Mouse (Mus musculus) heart, postnatal 0 days (tissue): ENCODE measurements around the gene Ccnb1. TPM values are rescaled to one million over a fixed set of nuclear protein-coding genes. Genes with fewer than 3 reads are reported as not detected.
A peak's percentile ranks its signal among the peaks of the same experiment; 100 is the strongest.

Source experiments
- ATAC-seq: fragments of 200-750 bp; cut with Nextera tagmentation; 2 replicates; pipeline ENCODE4 v1.8.0; 2017; ENCODE audit warnings: low read depth, moderate number of reproducible peaks, moderate library complexity; ENCODE audit not compliant: insufficient read depth
- DNase-seq: peaks from one replicate; pipeline ENCODE4 v3.0.0-alpha.2; 2016; ENCODE audit warnings: low spot score
- H3K27ac ChIP-seq: fragments of 300-500 bp; sonication (generic); 2 replicates; pipeline ENCODE4 v1.5.1; 2014; ENCODE audit warnings: low read depth, mild to moderate bottlenecking
- H3K27me3 ChIP-seq: fragments of 300-500 bp; sonication (generic); 2 replicates; pipeline ENCODE4 v1.6.1; 2014; ENCODE audit warnings: low read length, mixed read lengths; ENCODE audit not compliant: control insufficient read depth, insufficient read depth
- H3K36me3 ChIP-seq: fragments of 300-500 bp; sonication (generic); replicated peaks from 2 replicates; pipeline ENCODE4 v1.6.1; 2014; ENCODE audit warnings: low read length, mixed read lengths; ENCODE audit not compliant: control insufficient read depth, insufficient read depth
- H3K4me1 ChIP-seq: fragments of 300-500 bp; sonication (generic); 2 replicates; pipeline ENCODE4 v1.6.1; 2014; ENCODE audit warnings: antibody characterized with exemption; ENCODE audit not compliant: control insufficient read depth, insufficient read depth
- H3K4me2 ChIP-seq: fragments of 300-500 bp; sonication (generic); 2 replicates; pipeline ENCODE4 v1.6.1; 2014; ENCODE audit warnings: low read depth, mild to moderate bottlenecking, low read length, moderate library complexity
- H3K4me3 ChIP-seq: fragments of 300-500 bp; sonication (generic); 2 replicates; pipeline ENCODE4 v1.5.1; 2014; ENCODE audit warnings: low read depth, low read length
- H3K9ac ChIP-seq: fragments of 300-500 bp; sonication (generic); replicated peaks from 2 replicates; pipeline ENCODE4 v1.6.1; 2014; ENCODE audit warnings: low read depth, low read length, mixed read lengths
- H3K9me3 ChIP-seq: fragments of 300-500 bp; sonication (generic); replicated peaks from 2 replicates; pipeline ENCODE4 v1.6.1; 2016; ENCODE audit warnings: low read length; ENCODE audit not compliant: control insufficient read depth
- CTCF ChIP-seq: IDR thresholded peaks from 2 replicates; pipeline ENCODE4 v1.5.1; 2016; ENCODE audit warnings: antibody characterized with exemption, control low read depth, low read depth
- EP300 ChIP-seq: IDR thresholded peaks from 2 replicates; pipeline ENCODE4 v1.6.1; 2016; ENCODE audit warnings: antibody characterized with exemption, low read depth
- WGBS: fragments of 180-500 bp; shearing (Covaris S2); extraction: QIAGEN DNeasy Blood & Tissue Kit; methylation state at CpG from one replicate; pipeline ENCODE4 v1.1.7; 2014; 5-methylcytosine and 5-hydroxymethylcytosine counted together
- polyA plus RNA-seq: library from polyadenylated mRNA; unstranded; fragments of >200 nt; fragmentation: Nextera tagmentation; extraction: Ambion mirVana; gene quantifications from 2 replicates; pipeline ENCODE4 v1.2.1, GENCODE M21; 2015
- total RNA-seq: library from RNA; depleted of rRNA; stranded (reverse); fragments of >200 nt; gene quantifications from 2 replicates; pipeline ENCODE4 v1.2.3, GENCODE M21; 2014; ENCODE audit warnings: low replicate concordance

The Ccnb1 gene
- total and polyA plus RNA-seq, 2 experiments from 2014 or later: 56.9 to 88.5 TPM

GRCm38 (mm10) chr13:100785806-100786413, 460 bp downstream of the Ccnb1 start:
- Histone ChIP-seq H3K4me1 (peaks cover 14% of the 10 kb centered on the region; the same call in 1 of the 2 replicates), H3K27ac (peak overlapping the region; percentile 32; the same call in 1 of the 2 replicates), H3K9me3 (no peaks in the 10 kb centered on the region), H3K27me3 (no peaks in the 10 kb centered on the region), H3K36me3 (peaks cover 12% of the 10 kb centered on the region), H3K4me2 (peak overlapping the region; percentile 89), H3K9ac (peak overlapping the region; percentile 68), H3K4me3 (peak overlapping the region; percentile 74)
- TF ChIP-seq EP300 (no peak), CTCF (no peak)
- WGBS: under 1% methylated on average over 30 of the region's 30 CpGs
- peak; percentile 32 for DNase-seq
- ATAC-seq: peak; percentile 1; the same call in 1 of the 2 replicates

DNA sequence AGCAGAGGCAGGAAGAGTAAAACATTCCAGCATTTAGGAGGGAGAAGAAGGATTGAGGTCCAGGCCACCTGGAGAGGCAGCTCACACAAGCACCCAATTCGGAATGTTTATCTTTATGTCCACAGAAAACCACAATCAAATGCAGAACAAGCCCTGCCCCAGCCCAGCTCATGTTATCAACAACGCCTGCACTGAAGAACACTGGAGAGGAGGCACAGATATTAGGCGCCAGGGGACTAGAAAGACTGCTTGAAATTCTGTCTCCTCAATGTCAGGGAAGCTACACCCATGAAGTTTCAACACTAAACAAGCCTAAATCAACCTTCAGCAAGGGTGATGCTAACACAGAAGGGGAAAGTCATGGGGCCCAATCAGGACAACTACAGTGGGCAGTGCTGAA, 8.9 kb downstream of the Ccnb1 start:
- no peak for DNase-seq
- no peak for ATAC-seq
- H3K4me2 ChIP-seq: no peak overlapping the region
- no peaks in the 10 kb centered on the region for H3K27me3 ChIP-seq
- H3K4me3 ChIP-seq: no peak overlapping the region
- peaks cover 4% of the 10 kb centered on the region; the same call in 1 of the 2 replicates for H3K4me1 ChIP-seq
- no peak overlapping the region for H3K9ac ChIP-seq
- no peak overlapping the region for H3K27ac ChIP-seq
- H3K9me3 ChIP-seq: no peaks in the 10 kb centered on the region
- 48% methylated on average over 3 of the region's 3 CpGs for WGBS
- TF ChIP-seq EP300 (no peak), CTCF (no peak)
- peaks cover 17% of the 10 kb centered on the region; the same call in 1 of the 2 replicates for H3K36me3 ChIP-seq

GRCm38 (mm10) chr13:100776710-100777109, 9.7 kb downstream of the Ccnb1 start:
- peaks cover 4% of the 10 kb centered on the region; the same call in 1 of the 2 replicates for H3K4me1 ChIP-seq
- ATAC-seq (no peak), DNase-seq (no peak)
- H3K27me3 ChIP-seq: no peaks in the 10 kb centered on the region
- H3K9me3 ChIP-seq: no peaks in the 10 kb centered on the region
- no peak overlapping the region for H3K4me2 ChIP-seq
- no peak overlapping the region for H3K4me3 ChIP-seq
- TF ChIP-seq EP300: no peak
- TF ChIP-seq CTCF: no peak
- H3K9ac ChIP-seq: no peak overlapping the region
- H3K36me3 ChIP-seq: peaks cover 10% of the 10 kb centered on the region; the same call in 1 of the 2 replicates
- no peak overlapping the region for H3K27ac ChIP-seq
- WGBS: 57% methylated on average over 6 of the region's 6 CpGs

DNA sequence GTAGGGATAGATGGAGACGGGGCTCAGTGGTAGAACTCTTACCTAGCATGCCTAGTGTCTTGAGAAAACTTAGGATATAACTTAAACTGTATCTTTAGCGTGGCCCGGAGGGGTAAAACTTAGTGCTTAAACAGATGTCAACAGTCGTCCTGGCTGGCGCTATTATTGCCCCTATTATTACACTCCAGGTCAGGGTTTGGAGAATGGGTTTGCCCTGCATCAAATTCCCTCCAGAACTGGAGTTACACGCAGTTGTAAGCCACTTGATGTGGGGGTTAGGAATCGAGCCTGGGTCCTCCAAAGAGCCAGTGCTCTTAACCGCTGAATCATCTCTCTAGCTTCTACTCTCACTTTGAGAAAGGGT, 10.3 kb downstream of the Ccnb1 start:
- peaks cover 10% of the 10 kb centered on the region; the same call in 1 of the 2 replicates for H3K36me3 ChIP-seq
- peaks cover 4% of the 10 kb centered on the region; the same call in 1 of the 2 replicates for H3K4me1 ChIP-seq
- H3K4me3 ChIP-seq: peak overlapping the region; percentile 64
- H3K9ac ChIP-seq: no peak overlapping the region
- H3K27ac ChIP-seq: no peak overlapping the region
- ATAC-seq: no peak
- TF ChIP-seq EP300 (no peak), CTCF (no peak)
- no peaks in the 10 kb centered on the region for H3K9me3 ChIP-seq
- H3K27me3 ChIP-seq: no peaks in the 10 kb centered on the region
- DNase-seq: no peak
- peak overlapping the region; percentile 85 for H3K4me2 ChIP-seq
- WGBS: 11% methylated on average over 8 of the region's 8 CpGs

DNA sequence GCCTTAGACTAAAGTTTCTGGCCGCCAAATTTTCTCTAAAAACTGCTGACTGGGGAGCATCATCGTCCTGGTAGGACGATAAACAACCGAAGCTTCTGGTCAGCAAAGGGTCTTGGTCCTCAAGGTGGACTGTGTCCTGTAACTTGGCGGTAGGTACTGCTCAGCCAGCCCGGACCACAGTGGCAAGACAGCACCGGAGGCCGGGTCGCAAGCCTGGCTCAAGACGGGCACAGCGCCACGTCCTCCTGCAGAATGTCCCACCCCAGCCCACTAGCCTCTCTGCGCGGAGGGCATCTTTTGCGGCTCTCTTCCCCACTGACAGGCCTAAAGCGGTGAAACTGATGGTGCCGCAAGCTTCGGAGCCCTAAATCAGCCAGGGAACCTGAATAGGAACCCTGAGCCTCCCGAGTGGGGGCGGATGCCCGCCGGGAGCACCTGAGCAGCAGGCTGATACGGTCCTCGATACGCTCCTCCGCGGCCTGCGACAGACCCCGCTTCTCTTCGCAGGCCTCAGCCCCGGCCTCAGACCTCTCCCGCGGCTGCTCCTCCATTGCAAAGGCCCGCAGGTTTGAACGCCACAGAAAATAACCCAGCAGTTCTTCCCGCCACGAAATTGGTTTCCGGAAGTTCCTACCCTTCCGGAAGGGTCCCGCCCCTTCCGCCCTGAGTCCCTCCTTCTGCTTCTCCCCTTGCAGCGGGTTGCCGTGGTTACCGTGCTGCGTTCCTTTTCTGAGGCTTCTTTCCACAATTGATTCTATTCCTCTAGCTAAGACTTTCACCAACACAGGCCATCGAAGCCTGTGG, 10.9 kb downstream of the Ccnb1 start, which contains the start of gene Cenph:
Cenph (minus strand) TSS at position 648 of the 804 bp plus-strand sequence.
- TF ChIP-seq EP300: no peak
- no peak for TF ChIP-seq CTCF
- Histone ChIP-seq H3K4me2 (peak within 1 kb of the TSS; percentile 85), H3K4me3 (peak within 1 kb of the TSS; percentile 64), H3K27me3 (no peaks in the 10 kb centered on the region), H3K4me1 (peaks cover 4% of the 10 kb centered on the region; the same call in 1 of the 2 replicates), H3K27ac (no peak within 1 kb of the TSS), H3K36me3 (peaks cover 11% of the 10 kb centered on the region; the same call in 1 of the 2 replicates), H3K9me3 (no peaks in the 10 kb centered on the region), H3K9ac (peak within 1 kb of the TSS; percentile 29; the same call in 1 of the 2 replicates)
- ATAC-seq (peak; percentile 93), DNase-seq (peak; percentile 85)
- WGBS: 1% methylated on average over 46 of the region's 46 CpGs
